Mouse (Mus musculus): ENCODE results near the gene Aifm2.
A peak's percentile ranks its signal among the peaks of the same experiment; 100 is the strongest.

Gene Aifm2

GRCm38 (mm10) chr10:61715996-61716864, 1.2 kb downstream of the Aifm2 start:
- DNase-seq (ENCODE audit: low spot score) = no peak

GRCm38 (mm10) chr10:61717406-61718296, 2.6 kb downstream of the Aifm2 start:
- DNase-seq (ENCODE audit: low spot score) = no peak

GRCm38 (mm10) chr10:61720331-61720730, 5.3 kb downstream of the Aifm2 start:
- DNase-seq (ENCODE audit: low spot score) = no peak

GRCm38 (mm10) chr10:61722215-61722614, 7.2 kb downstream of the Aifm2 start:
- DNase-seq (ENCODE audit: low spot score) = no peak

GRCm38 (mm10) chr10:61723271-61723670, 8.2 kb downstream of the Aifm2 start:
- DNase-seq (ENCODE audit: low spot score) = no peak

GRCm38 (mm10) chr10:61729181-61729580, 14.1 kb downstream of the Aifm2 start:
- DNase-seq (ENCODE audit: low spot score) = no peak

GRCm38 (mm10) chr10:61730171-61730570, 15.1 kb downstream of the Aifm2 start:
- no peak for DNase-seq (ENCODE audit: low spot score)

- DNase-seq (ENCODE audit: low spot score) = peak; percentile 40
These were observed 19.3 kb downstream of the Aifm2 start for GRCm38 (mm10) chr10:61734377-61734776.

- DNase-seq (ENCODE audit: low spot score) = no peak
These were observed 21.6 kb downstream of the Aifm2 start for GRCm38 (mm10) chr10:61736671-61737078.

- DNase-seq (ENCODE audit: low spot score) = no peak
These were observed 22.5 kb downstream of the Aifm2 start for GRCm38 (mm10) chr10:61737537-61737936.

GRCm38 (mm10) chr10:61738126-61738525, 23.1 kb downstream of the Aifm2 start:
- no peak for DNase-seq (ENCODE audit: low spot score)

- no peak for DNase-seq (ENCODE audit: low spot score)
These were observed 26.2 kb downstream of the Aifm2 start for GRCm38 (mm10) chr10:61741306-61741705.

GRCm38 (mm10) chr10:61741873-61742272, 26.8 kb downstream of the Aifm2 start:
- DNase-seq (ENCODE audit: low spot score) = no peak

- DNase-seq (ENCODE audit: low spot score) = no peak
These were observed 27.3 kb downstream of the Aifm2 start for GRCm38 (mm10) chr10:61742336-61742735.

- peak; percentile 7 for DNase-seq (ENCODE audit: low spot score)
These were observed 30.1 kb downstream of the Aifm2 start for GRCm38 (mm10) chr10:61745133-61745532.

GRCm38 (mm10) chr10:61747302-61747701, 32.2 kb downstream of the Aifm2 start:
- no peak for DNase-seq (ENCODE audit: low spot score)

- DNase-seq (ENCODE audit: low spot score) = no peak
These were observed 35.0 kb downstream of the Aifm2 start for GRCm38 (mm10) chr10:61750014-61750413.

GRCm38 (mm10) chr10:61751534-61752219, 36.6 kb downstream of the Aifm2 start:
- DNase-seq (ENCODE audit: low spot score) = no peak

- no peak for DNase-seq (ENCODE audit: low spot score)
These were observed 38.0 kb downstream of the Aifm2 start for GRCm38 (mm10) chr10:61753071-61753470.

- no peak for DNase-seq (ENCODE audit: low spot score)
These were observed 42.0 kb downstream of the Aifm2 start for GRCm38 (mm10) chr10:61757022-61757421.

- no peak for DNase-seq (ENCODE audit: low spot score)
These were observed 43.8 kb downstream of the Aifm2 start for GRCm38 (mm10) chr10:61758904-61759303.

GRCm38 (mm10) chr10:61759869-61760268, 44.8 kb downstream of the Aifm2 start:
- DNase-seq (ENCODE audit: low spot score) = no peak

Data from c-Kit-positive CD71-positive TER-119-positive erythroid progenitor cells, embryonic 14.5 days (primary cell).